Mouse (Mus musculus) embryo, embryonic 10.5 days (tissue): ENCODE results near the gene Eif3k.

Experiments
- DNase-seq: peaks from one replicate; pipeline ENCODE4 v3.0.0-alpha.2; 2015; ENCODE audit warnings: low spot score

The Eif3k gene

DNA sequence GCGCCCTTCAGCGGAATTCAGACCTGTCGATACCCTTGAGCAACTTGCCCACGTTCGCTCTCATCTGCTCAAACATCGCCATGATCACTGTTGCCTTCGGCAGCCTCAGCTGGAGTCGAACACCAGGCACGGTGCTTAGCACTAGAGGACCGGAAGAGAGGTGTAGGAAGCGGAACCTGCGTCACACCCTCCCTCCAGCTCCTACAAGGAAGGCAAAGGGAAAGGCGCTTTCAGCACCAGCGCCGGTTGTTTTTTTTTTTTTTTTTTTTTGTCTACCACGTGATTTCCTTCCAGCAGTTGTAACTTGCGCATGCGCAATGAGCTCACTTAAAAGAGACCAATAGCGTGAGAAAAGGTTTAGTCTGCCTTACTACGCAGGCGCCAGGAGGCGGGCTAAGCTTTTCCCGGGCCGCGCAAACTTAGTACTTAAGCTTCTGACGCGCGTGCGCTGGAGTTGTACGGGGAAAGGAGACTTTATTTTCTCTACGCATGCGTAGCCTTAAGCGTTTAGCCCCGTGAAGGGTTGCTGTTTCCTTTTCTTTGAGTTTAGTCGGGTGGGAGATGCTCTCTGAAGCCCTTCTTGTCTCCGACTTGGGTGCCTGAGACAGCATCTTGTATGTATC, at the start of gene Eif3k, which contains the start of gene Map4k1:
Gene Eif3k, minus strand, starts transcription at position 214 of the 623 bp plus-strand sequence.
Gene Map4k1, plus strand, starts transcription at position 400 of the 623 bp plus-strand sequence.
- DNase-seq = peak; percentile 100

DNA sequence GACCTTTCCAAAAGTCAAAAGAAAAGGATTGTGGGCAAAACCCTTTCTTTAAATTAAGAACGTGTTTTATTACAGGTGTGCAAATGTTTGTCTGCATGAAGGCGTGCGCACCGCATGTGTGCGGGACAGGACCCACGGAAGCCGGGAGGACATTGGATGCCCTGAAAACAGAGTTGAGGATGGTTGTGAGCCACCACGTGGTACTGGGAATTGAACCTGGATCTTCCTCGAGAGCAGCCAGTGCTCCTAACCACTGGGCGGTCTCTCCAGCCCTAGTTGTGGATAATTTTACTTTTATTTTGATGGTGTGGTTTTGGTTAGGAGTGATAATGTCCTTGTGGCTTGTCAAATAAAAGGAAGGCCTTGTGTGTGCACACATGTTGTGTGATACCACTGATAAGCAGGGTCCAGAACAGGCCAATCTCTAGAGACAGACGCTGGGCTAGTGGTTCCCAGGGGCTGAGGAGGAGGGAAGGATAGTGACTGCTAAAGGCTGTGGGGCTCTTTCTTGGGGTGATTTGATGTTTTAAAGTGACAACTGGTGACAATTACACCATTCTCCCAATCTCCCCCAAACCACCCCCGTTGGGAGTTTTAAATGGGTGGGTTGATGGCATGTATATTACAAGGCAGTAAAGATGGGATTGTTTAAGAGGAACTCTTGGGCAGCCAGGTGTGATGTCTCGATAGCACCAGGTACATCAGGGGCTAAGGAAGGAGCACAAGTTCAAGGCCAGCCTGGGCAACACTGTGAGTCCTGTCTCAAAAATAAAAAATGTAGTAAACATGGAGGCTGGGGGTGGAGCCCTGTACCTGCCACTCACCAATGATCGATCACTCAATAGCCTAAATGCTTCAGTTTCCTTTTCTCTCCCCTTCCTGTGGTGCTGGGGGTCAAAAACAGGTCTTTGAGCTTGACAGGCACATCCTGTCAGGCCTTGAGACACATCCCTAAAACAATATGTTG, 48.3 kb upstream of the Eif3k start:
- DNase-seq = no peak

DNA sequence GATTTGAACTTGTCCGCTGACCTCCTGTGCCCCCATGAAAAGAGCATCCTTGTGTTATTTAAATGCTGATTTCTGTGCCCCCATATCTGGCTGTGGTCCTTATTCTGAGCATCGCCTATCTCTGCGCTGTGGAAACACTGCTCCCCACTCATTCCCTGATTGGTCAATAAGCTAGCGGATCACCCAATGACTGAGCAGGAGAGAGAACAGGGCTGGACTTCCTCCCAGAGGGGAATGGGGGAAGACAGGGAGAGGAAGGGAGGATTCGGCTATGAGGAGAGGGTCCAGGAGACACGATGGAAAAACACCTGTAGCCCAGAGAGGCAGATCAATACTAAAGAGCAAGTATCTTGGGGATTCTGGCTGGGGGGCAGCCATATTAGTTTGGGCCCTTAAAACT, 47.1 kb upstream of the Eif3k start:
- DNase-seq = no peak

DNA sequence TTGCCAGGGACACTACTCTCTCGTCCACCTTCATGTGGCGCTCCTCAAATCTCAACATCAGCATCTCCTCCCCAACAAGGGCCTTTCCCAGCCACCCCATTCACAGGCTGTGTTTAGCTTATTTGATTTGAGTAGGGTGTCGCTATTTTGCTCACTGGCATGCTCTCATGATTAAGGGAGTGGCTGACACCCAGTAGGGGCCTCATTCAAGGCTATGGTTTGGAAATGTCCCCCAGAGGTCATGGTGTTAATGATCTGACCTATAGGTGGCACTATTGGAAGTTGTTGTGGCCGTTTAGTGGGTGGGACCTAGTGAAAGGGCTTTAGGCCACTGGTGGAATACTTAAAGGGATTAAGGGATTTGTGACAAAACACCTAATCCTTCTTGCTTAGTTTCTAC, 45.1 kb upstream of the Eif3k start:
- DNase-seq = no peak

DNA sequence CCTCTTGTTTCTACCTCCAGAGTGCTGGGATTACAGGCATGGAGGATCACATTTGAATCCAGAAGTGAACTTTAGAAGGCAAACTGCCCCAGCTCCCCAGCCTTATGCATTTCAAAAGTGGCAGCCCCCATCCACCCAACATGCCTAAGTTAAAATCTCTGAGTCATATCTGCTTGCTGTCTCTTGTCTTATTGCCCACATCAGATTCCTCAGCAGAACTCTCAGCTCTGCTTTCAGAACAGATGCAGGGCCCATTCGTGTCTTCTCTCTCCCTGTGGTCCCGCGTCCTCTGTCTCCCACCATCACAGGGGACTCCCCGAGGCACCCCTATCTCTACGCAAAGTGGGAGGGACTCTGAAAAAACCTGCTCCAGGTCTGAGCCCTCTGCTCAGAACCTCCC, 44.5 kb upstream of the Eif3k start:
- no peak for DNase-seq

DNA sequence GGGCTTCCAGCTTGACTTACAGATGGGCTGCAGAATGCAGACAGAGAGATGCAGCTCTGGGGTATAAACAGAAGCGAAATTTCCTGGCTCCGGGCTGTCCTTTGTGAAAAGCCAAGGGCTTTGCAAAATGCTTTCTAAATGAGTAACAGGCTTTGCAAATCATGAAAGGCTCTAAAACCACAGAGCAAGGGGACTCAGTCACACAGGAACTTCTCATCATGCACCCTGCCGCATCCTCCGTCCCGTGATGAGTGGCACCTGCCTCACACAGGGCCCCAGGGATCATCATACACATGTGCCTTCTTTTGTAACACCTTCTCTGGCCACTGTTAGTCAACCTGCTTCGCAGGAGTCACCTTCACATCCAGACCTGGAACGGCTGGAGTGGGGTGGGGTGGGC, 43.9 kb upstream of the Eif3k start:
- no peak for DNase-seq

DNA sequence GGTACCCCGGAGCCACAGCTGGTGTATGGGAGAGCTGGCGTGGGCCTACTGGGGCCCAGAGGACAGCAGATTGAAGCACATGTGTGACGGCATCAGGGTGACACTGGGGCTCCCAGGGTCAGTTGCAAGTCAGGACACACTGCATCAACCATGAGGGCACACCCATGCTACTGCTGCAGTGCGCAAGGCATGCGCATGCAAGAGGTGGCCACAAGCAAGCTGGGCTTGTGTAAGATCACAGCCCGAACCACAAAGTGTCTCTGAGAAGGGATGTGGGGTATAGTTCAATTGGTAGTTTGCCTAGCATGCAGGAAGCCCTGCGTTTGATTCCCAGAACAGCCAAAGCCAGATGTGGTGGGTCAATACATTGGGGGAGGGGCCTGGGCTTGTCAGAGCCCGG, 41.9 kb upstream of the Eif3k start:
- no peak for DNase-seq

DNA sequence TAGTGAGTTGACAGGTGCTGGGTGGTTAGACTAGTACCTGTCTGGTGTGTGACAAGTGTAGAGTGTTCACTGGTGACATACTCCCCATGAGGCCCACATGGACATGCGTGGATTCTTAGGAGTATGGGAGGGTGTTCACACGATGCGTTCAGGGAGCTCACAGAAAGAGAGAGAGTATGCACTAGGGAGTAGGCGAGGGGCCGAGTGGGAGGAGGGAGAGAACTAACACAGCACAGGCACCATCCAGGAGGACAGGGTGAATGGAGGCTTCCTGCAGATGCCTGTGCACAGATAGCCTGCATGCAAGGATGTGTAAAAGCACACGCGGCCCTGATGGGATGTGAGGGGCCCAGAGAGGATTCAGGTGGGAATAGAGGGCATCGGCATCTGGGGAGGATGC, 40.8 kb upstream of the Eif3k start:
- no peak for DNase-seq

DNA sequence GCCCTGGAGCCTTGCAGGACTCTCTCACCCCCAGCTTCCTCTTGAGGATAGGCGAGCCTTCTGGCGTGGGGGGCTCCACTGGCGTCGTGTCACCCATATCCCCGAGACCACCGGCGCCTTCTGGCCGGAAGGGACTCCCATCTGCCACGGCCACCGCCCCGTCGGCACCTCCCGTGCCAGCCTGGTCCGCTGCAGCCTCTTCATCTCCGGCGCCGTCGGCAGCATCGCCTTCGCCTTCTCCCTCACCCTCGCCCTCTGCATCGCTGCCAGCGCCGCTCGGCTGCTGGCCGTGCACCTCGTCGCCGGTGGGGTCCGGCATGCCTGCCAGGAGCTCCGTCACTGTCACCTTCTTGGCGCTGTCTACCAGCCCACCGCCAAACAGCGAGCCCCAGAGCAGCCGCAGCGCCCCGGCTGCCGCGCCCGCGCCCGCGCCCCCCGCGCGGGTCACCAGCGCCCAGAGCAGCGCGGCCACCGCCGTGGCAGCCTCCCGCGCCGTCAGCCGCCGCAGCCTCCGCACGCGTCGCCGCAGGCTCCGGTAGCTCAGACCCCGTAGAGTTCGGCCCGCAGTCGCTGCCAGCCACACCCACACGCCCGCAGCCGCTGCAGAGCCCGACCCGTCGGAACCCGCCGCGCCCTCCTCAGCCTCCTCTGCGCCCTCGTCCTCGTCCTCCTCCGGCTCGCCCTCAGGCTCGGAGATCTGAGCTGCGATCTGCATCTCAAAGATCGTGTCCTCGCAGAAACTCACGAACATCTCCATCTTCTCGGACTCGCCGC, 38.0 kb upstream of the Eif3k start:
- DNase-seq = peak; percentile 10

DNA sequence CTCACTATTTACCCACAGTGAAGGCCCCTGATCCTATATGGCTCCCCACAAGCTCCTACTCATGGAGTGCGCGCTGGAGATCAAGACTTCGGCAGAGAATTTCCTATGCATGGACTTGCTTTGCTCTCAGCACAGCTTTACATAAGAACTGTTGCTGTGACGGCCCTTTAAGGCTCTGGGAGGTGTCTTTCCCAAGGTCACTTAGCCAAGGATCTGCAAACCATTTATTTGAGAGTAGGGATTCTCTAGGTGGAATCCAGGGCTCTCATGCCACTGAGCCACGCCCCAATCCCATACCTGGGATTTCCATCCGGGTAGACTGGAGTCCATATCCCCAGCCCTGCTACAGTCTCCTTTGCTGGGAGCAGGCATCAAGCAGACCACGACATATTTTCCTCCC, 35.6 kb upstream of the Eif3k start:
- no peak for DNase-seq

DNA sequence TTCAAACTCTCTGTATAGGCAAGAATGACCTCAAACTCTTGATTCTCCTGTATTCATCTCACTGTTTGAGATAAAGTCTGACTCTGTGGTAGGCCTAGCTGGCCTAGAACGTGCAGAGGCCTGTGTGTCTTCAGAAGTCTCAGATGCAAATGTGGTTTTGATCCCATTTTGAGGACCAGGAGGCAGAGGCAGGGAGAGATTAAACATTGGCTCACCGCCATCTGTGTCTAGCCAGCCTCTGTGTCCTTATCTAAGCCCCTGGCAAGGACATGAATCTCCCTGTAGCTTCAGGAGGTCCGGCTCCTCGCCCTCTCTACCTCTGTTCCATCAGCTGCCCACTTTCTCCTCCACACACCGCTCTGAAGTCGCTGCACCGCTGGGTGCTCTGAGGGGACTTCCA, 34.8 kb upstream of the Eif3k start:
- no peak for DNase-seq

DNA sequence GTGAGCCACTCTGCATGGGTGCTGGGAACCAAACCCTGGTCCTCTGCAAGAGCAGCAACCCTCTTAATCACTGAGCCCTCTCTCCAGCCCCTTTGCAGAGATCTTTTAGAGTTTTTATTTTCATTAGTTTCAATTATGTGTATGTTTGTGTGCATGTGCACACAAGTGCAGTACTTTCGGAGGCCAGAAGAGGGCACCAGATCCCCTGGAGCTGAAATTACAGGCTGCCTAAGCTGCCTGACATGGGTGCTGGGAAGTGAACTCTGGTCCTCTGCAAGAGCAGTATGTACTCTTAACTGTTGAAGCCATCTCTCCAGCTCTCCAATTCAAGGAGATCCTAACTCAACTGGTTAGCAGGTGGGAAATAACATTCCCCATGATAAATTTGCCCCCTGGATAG, 33.3 kb upstream of the Eif3k start:
- no peak for DNase-seq

DNA sequence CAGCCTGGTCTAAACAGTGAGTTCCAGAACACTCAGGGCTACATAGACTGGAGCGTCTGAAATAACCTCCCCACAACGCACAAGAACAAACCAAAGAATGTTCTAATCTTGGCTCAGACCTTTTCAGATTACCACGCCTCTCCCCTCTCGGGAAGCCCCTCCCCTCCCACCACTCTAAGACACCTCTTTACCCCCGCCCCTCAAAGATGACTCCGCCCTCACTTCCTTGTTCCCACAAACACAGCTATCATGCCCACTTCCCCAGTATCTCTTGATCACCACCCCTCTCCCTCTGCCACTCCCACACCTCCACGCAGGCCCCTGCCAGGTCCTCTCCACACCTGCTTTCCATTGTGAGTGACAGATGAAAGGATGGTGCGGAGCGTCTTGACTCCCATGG, 27.1 kb upstream of the Eif3k start:
- DNase-seq = no peak

DNA sequence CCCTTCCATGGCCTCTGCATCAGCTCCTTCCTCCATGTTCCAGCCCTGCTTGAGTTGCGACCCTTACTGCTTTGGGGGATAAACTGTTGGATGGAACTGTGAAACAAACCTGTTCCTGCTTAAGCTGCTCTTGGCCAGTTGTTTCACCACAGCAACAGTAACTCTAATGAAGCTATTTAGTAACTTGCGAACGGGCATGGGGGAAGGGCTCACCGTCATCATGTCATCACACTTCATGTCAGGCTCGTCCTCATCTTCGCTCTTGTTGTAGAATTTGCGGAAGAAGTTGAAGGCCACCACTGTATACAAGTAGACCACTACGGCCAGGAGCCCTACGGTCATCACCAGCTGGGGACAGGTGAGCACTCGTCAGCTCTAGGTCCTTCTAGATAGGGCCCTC, 26.5 kb upstream of the Eif3k start:
- no peak for DNase-seq

DNA sequence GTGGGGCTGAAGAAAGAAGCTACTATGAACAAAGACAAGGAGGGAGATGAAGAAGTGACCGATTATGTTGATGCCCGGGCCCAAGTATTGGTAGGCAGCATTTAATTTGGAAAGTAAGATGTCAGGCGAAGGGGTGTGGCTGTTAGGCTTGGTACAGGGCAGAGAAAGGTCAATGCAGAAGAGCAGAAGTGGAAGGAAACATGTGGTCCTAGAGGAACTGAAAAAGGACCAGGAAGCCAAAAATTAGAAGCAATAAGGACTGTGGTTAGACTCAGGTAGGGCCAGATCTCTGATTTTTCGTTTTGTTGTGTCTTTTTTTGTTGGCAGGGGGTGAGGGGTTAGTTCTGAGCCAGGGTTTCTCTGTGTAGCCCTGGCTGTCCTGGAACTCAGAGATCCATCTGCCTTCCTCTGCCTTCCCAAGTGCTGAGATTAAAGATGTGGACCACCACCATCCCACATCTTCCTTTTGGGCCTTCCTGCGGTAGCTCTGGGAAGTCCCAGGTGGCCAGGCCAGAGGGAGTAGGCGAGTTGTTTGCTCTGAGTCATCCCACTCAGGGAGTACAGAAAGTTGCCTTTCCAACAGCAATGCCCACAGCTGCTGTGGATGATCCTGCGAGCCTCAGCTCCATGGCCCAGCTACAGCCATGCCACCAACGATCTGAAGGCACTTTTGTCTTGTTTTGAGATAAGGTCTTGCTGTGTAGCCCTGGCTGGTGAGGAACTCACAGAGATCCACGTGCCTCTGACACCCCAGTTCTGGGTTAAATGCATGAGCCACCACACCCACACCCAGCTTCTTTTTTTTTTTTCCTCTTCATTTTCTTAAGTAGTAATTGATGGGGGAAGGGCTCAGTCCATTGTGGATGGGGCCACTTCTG, 25.8 kb upstream of the Eif3k start:
- no peak for DNase-seq

DNA sequence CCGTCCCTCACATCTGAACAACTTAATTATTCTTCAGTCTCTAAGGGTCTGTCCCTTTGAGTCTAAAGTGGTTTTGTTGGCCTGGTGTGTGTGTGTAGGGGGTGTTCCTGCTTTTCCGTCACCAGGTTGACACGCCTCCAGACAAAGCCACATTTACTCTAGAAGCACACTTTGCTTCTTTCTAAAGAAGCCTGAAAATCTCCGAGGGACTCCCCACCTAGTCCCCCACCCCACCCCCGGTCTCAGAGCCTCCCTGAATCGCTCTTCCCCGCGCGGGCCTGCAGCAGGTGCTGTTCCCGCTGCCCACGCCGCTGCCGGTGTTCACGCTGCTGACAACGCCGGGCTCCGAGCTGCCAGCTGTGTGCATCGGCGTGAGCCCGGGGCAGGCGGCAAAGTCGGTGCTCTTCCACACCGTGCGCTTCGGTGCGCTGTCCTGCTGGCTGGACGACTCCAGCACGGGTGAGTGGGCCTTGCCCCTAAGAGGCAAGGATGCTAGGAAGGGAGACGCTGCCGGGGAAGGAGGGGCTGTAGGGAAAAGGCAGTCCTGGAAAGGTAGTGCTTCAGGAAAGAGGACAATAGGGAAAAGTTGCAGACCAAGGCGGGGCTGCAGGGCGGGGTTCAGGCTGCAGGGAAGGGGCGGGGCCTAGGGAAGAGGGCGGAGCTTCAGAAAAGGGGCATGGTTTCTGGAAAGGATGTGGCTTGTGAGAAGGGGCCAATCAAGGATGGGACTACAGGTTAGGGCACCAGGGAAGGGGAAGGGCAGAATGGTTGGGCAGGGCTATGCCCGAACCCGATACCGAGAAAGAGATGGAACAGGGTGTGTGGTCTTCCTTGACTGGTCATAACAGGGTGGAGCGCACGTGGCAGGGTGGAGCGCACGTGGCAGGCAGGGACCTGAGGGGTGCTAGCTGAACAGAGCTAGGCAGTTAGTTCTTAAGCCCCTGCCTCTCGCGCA, 19.3 kb upstream of the Eif3k start:
- DNase-seq = peak; percentile 90

DNA sequence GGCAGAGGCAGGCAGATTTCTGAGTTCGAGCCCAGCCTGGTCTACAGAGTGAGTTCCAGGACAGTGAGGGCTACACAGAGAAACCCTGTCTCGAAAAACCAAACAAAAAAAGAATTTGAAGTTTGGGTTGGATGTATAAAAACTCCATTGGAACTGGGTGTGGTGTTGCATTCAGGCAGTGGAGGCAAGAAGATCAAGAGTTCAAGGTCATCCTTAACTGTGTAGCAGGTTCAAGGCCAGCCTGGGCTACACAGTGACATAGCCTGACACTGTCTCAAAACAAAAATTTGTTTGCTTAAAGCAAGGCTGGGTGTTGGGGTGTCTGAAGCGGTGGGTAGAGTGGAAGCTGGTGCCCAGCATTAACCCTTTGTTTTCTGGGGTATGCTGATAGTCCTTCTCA, 11.7 kb upstream of the Eif3k start:
- DNase-seq = no peak

DNA sequence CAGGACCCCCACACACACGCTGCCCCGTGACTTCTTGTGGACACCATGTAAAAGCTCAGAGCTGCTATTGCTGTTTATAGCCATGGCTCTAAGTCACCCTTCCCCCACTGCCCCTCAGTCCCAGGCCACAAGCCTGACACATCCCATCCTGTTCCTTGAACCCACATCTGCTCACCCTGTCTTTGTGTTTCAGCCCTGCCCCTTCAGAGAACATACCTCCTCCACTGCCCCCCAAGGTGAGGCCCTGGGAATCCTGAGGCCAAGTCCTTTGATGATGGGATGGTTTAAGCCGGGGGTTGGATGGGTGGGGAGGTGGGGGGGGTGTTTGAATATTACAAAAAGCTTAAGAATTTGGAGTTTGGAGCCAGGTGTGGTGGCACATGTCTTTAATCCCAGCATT, 11.3 kb upstream of the Eif3k start:
- no peak for DNase-seq

DNA sequence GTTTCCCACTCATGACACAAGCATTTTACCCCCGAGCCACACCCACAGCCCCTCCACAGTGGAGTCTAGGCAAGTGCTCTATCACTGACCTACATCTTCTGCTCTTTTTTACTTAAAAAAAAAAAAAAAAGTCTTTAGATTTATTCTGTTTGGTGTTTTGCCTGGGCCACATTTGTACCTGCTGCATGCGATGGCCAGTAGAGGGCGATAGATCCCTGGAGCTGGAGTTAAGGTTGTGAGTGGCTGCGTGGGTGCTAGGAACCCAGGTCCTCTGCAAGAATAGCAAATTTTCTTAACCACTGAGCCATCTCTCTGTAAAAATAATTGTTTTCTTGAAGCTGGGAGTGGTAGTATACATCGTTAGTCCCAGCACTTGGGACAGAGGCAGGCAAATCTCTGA, 10.0 kb upstream of the Eif3k start:
- no peak for DNase-seq

DNA sequence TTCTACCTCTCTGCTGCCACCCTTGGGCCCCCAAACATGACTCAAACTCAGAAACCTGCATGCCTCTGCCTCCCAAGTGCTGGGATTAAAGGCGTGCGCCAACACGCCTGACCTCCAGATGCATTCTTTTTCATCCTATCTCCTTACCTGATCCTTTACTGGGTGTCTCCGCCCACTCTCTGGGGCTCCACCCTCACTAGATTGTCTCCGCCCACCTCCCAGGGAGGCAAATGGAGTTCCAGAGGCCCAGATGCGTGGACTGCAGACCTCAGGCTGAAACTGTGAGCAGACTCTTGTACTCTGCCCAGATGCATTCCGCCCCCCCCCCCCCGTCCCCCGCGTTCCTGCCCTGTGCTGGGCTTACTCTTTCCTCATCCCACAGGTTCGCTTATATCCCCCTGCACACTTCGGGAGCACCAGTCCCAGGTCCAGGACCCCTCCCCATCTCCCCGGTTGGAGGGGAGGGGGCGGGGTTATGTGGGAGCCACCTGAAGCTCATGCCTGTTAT, 9.2 kb upstream of the Eif3k start:
- no peak for DNase-seq
